Mouse (Mus musculus) ES-Bruce4 (cell line): ENCODE measurements at regions not wholly inside any gene's neighbourhood (a gene's known extent, or its start where the extent isn't known, plus 50 kb on each side); places are given as distances from the start of the nearest gene placed in this dataset.
"Not testable (repeated sequence)": the region's sequence is repeated elsewhere in the genome, so short reads cannot be mapped to it uniquely, and the experiment has no call there.

ENCODE experiments used
- H3K27ac ChIP-seq: 2 replicates; pipeline ENCODE4 v1.5.1; 2012; ENCODE audit warnings: low read length, inconsistent platforms; ENCODE audit not compliant: insufficient read depth
- H3K27me3 ChIP-seq: 2 replicates; pipeline ENCODE4 v1.6.1; 2012; ENCODE audit warnings: mild to moderate bottlenecking, low read length, inconsistent platforms; ENCODE audit not compliant: control insufficient read depth, poor library complexity, insufficient read depth, severe bottlenecking
- H3K36me3 ChIP-seq: 2 replicates; pipeline ENCODE4 v1.6.1; 2012; ENCODE audit warnings: inconsistent platforms, mild to moderate bottlenecking, low read length, moderate library complexity; ENCODE audit not compliant: control insufficient read depth, poor library complexity, insufficient read depth, severe bottlenecking
- H3K4me1 ChIP-seq: one replicate; pipeline ENCODE4 v1.8.1; 2011; ENCODE audit warnings: low read length; ENCODE audit not compliant: control insufficient read depth, insufficient read depth
- H3K4me3 ChIP-seq: 2 replicates; pipeline ENCODE4 v1.5.1; 2011; ENCODE audit warnings: low read depth, mild to moderate bottlenecking, low read length
- H3K9ac ChIP-seq: 2 replicates; pipeline ENCODE4 v1.6.1; 2012; ENCODE audit warnings: low read depth, mild to moderate bottlenecking, inconsistent platforms; ENCODE audit not compliant: poor library complexity, severe bottlenecking
- H3K9me3 ChIP-seq: replicated peaks from 2 replicates; pipeline ENCODE4 v1.6.1; 2012; ENCODE audit warnings: mild to moderate bottlenecking, low read length, inconsistent platforms; ENCODE audit not compliant: control insufficient read depth, poor library complexity, insufficient read depth, severe bottlenecking
- CTCF ChIP-seq: IDR thresholded peaks from one replicate; pipeline ENCODE4 v1.8.1; 2011; ENCODE audit warnings: low read depth, low read length
- EP300 ChIP-seq: IDR thresholded peaks from 2 replicates; pipeline ENCODE4 v1.6.1; 2011; ENCODE audit warnings: low read depth, low read length; ENCODE audit not compliant: insufficient read depth
- POLR2A ChIP-seq: IDR thresholded peaks from one replicate; pipeline ENCODE4 v1.8.1; 2011; ENCODE audit warnings: low read length; ENCODE audit not compliant: insufficient read depth

DNA sequence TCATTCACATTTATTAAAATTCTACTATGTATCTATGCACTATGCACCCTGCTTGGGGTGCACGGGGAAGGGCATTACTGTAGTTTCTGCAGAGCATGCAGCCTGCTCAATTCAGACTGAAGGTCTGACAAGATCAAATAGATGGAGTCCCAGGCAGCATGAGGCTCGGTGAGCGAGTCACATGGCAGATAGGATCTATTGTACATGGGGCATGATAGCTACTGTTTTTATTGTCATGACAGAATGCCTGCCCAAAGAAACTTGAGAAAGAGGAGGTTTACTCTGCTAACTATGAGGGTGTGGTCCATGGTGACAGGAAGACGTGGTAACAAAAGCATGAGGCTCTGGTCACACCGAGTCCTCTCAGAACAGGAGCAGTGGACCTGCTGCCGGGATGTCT, 203.1 kb upstream of the Sesn3 start:
- H3K4me1 ChIP-seq: no peaks in the 10 kb centered on the region
- peaks cover 2% of the 10 kb centered on the region; the same call in 1 of the 2 replicates for H3K9me3 ChIP-seq
- no peaks in the 10 kb centered on the region for H3K36me3 ChIP-seq
- no peak overlapping the region for H3K4me3 ChIP-seq
- no peaks in the 10 kb centered on the region for H3K27me3 ChIP-seq
- H3K9ac ChIP-seq: no peak overlapping the region
- TF ChIP-seq POLR2A (no peak), EP300 (no peak), CTCF (no peak)
- H3K27ac ChIP-seq: no peak overlapping the region

GRCm38 (mm10) chr9:14072950-14073349, 201.9 kb upstream of the Sesn3 start:
- no peaks in the 10 kb centered on the region; the same call in 1 of the 2 replicates for H3K9me3 ChIP-seq
- no peak overlapping the region for H3K4me3 ChIP-seq
- TF ChIP-seq CTCF: no peak
- no peak for TF ChIP-seq POLR2A
- TF ChIP-seq EP300: no peak
- no peaks in the 10 kb centered on the region for H3K36me3 ChIP-seq
- no peaks in the 10 kb centered on the region for H3K27me3 ChIP-seq
- H3K9ac ChIP-seq: no peak overlapping the region
- no peaks in the 10 kb centered on the region for H3K4me1 ChIP-seq
- no peak overlapping the region for H3K27ac ChIP-seq

GRCm38 (mm10) chr9:14074273-14074672, 200.6 kb upstream of the Sesn3 start:
- H3K4me3 ChIP-seq: no peak overlapping the region
- H3K27ac ChIP-seq: no peak overlapping the region
- no peaks in the 10 kb centered on the region for H3K27me3 ChIP-seq
- no peaks in the 10 kb centered on the region for H3K36me3 ChIP-seq
- no peaks in the 10 kb centered on the region for H3K4me1 ChIP-seq
- no peak overlapping the region for H3K9ac ChIP-seq
- TF ChIP-seq EP300 (no peak), CTCF (no peak), POLR2A (no peak)
- no peaks in the 10 kb centered on the region for H3K9me3 ChIP-seq

DNA sequence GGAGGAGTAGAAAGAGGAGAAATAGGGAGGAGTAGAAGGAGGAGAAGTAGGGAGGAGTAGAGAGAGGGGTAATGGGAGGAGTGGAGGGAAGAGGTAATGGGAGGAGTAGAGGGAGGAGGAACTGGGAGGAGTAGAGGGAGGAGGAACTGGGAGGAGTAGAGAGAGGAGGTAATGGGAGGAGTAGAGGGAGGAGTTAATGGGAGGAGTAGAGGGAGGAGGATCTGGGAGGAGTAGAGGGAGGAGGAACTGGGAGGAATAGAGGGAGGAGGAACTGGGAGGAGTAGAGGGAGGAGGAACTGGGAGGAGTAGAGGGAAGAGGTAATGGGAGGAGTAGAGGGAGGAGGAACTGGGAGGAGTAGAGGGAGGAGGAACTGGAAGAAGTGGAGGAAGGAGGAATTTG, 200.0 kb upstream of the Sesn3 start:
- H3K9me3 ChIP-seq, H3K9ac ChIP-seq, H3K27ac ChIP-seq, H3K4me1 ChIP-seq, H3K36me3 ChIP-seq, H3K4me3 ChIP-seq, H3K27me3 ChIP-seq: not testable (repeated sequence)

- Histone ChIP-seq H3K4me1 (no peaks in the 10 kb centered on the region), H3K4me3 (no peak overlapping the region), H3K9me3 (no peaks in the 10 kb centered on the region), H3K36me3 (no peaks in the 10 kb centered on the region), H3K27ac (no peak overlapping the region), H3K27me3 (no peaks in the 10 kb centered on the region), H3K9ac (no peak overlapping the region)
- TF ChIP-seq CTCF (no peak), POLR2A (no peak), EP300 (no peak)
Observed at GRCm38 (mm10) chr9:14075452-14075851, 199.4 kb upstream of the Sesn3 start.

DNA sequence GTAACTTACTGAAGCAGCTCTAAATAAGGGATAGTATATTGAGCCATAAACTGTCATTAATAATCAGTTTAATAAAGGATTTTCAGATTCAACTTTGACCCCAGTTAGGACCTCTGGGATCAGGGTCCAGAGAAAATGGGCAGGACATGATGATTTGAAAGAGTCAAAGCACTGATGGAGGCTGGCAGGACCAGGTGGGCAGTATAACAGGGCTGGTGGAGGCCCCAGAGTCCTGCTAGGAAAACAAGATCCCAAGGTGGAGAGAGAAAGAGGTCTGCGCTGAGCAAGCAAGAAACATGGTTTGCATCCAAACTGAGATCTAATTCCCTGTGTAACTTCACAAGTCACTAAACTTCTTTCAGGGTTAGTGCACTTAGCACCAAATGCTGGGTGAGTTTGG, 199.0 kb upstream of the Sesn3 start:
- no peaks in the 10 kb centered on the region for H3K4me1 ChIP-seq
- H3K4me3 ChIP-seq: no peak overlapping the region
- H3K9ac ChIP-seq: no peak overlapping the region
- no peaks in the 10 kb centered on the region for H3K36me3 ChIP-seq
- no peak for TF ChIP-seq EP300
- no peak for TF ChIP-seq CTCF
- TF ChIP-seq POLR2A: no peak
- no peaks in the 10 kb centered on the region for H3K27me3 ChIP-seq
- no peaks in the 10 kb centered on the region for H3K9me3 ChIP-seq
- H3K27ac ChIP-seq: no peak overlapping the region

DNA sequence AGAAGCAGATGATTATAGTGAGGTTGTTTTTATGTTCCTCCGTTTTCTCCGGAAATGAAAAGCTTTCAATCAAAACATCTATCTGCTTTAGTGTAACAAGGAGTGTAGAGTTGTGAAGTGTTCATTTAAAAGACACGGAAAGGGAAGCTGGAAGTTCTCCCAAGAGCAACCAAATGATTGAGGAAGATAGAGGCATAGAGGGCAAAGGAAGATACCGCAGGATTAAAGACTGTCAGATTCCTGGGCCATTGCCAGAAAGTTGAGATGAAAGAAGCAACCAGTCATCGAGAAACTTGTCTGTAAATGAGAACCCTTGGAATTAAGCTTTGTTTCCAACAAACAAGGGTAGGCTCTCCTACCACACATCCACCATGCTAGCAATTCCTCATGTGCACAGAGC, 198.1 kb upstream of the Sesn3 start:
- no peaks in the 10 kb centered on the region for H3K27me3 ChIP-seq
- TF ChIP-seq EP300: no peak
- no peak for TF ChIP-seq POLR2A
- no peak for TF ChIP-seq CTCF
- no peak overlapping the region for H3K27ac ChIP-seq
- H3K4me3 ChIP-seq: no peak overlapping the region
- H3K4me1 ChIP-seq: no peaks in the 10 kb centered on the region
- H3K9me3 ChIP-seq: no peaks in the 10 kb centered on the region
- no peak overlapping the region for H3K9ac ChIP-seq
- no peaks in the 10 kb centered on the region for H3K36me3 ChIP-seq
